Mouse (Mus musculus): ENCODE measurements around the gene Kdm1b.

- TF ChIP-seq CTCF (IDR thresholded peaks at IDR 0.05; ENCODE audit: borderline replicate concordance, insufficient read depth, low read depth, low read length), result no peak
- no peak for TF ChIP-seq POLR2A (IDR thresholded peaks at IDR 0.05; ENCODE audit: borderline replicate concordance, insufficient read depth, low read length)
Measured at GRCm38 (mm10) chr13:47044617-47044947, 1.3 kb downstream of the Kdm1b start, which contains the start of gene Tpmt.
